Mouse (Mus musculus): ENCODE results near the gene Bmp2k. TPM values are rescaled to one million over a fixed set of nuclear protein-coding genes. Genes with fewer than 3 reads are reported as not detected.

Gene Bmp2k
- polyA plus RNA-seq, 1 experiment: 5.9 TPM

GRCm38 (mm10) chr5:96974661-96975060 lies 22.8 kb upstream of the Bmp2k start:
- no peaks in the 10 kb centered on the region for H3K36me3 ChIP-seq (ENCODE audit: control insufficient read depth, insufficient read depth)
- H3K4me3 ChIP-seq (ENCODE audit: insufficient read depth, poor library complexity, severe bottlenecking): no peak overlapping the region
- no peak overlapping the region for H3ac ChIP-seq (ENCODE audit: control insufficient read depth, insufficient read length, low read depth)
- TF ChIP-seq FOSL1 (IDR thresholded peaks at IDR 0.05; ENCODE audit: insufficient read depth, low read length, poor library complexity, severe bottlenecking): no peak
- no peak for TF ChIP-seq MAX (IDR thresholded peaks at IDR 0.05)
- TF ChIP-seq USF1 (IDR thresholded peaks at IDR 0.05; ENCODE audit: low read depth): no peak
- no peak for TF ChIP-seq CEBPB (IDR thresholded peaks at IDR 0.05; ENCODE audit: low read depth)
- no peak for TF ChIP-seq MYOD1 (IDR thresholded peaks at IDR 0.05; ENCODE audit: control insufficient read depth, insufficient read length, low read depth)
- no peak for TF ChIP-seq MYOG (IDR thresholded peaks at IDR 0.05; ENCODE audit: control insufficient read depth, extremely low read depth, insufficient read length)
- no peak for TF ChIP-seq CTCF (IDR thresholded peaks at IDR 0.05; ENCODE audit: control insufficient read depth, insufficient read depth, insufficient read length)
- no peaks in the 10 kb centered on the region for H3K27me3 ChIP-seq (ENCODE audit: control insufficient read depth, insufficient read depth, insufficient read length)
- H3K79me2 ChIP-seq (ENCODE audit: control insufficient read depth, insufficient read depth): no peaks in the 10 kb centered on the region
- H3K79me3 ChIP-seq (ENCODE audit: low read depth): no peaks in the 10 kb centered on the region

DNA sequence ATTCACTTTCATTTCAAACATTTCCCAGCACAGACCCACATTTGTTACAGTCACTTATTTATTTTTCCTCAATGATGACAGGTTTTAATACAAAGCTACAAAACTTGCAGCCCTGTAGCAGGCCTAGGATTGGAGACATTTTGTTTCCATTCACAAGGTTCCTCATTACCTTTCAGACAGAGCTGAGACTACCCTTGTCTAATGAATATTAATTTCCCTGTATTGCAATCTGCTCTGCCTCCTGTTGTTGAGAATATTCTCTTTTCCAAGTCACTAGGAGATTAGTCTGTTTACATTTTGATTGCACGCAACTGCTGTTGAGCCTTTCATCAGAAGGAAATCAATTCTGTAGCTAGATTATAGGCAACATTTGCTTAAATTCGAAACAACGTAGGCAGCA lies 22.4 kb upstream of the Bmp2k start:
- TF ChIP-seq FOSL1 (IDR thresholded peaks at IDR 0.05; ENCODE audit: insufficient read depth, low read length, poor library complexity, severe bottlenecking) (no peak), MYOD1 (IDR thresholded peaks at IDR 0.05; ENCODE audit: control insufficient read depth, insufficient read length, low read depth) (no peak), MAX (IDR thresholded peaks at IDR 0.05) (no peak), MYOG (IDR thresholded peaks at IDR 0.05; ENCODE audit: control insufficient read depth, extremely low read depth, insufficient read length) (no peak), CTCF (IDR thresholded peaks at IDR 0.05; ENCODE audit: control insufficient read depth, insufficient read depth, insufficient read length) (no peak), CEBPB (IDR thresholded peaks at IDR 0.05; ENCODE audit: low read depth) (no peak), USF1 (IDR thresholded peaks at IDR 0.05; ENCODE audit: low read depth) (no peak)
- H3K36me3 ChIP-seq (ENCODE audit: control insufficient read depth, insufficient read depth): no peaks in the 10 kb centered on the region
- no peak overlapping the region for H3K4me3 ChIP-seq (ENCODE audit: insufficient read depth, poor library complexity, severe bottlenecking)
- no peaks in the 10 kb centered on the region for H3K79me3 ChIP-seq (ENCODE audit: low read depth)
- H3K79me2 ChIP-seq (ENCODE audit: control insufficient read depth, insufficient read depth): no peaks in the 10 kb centered on the region
- no peaks in the 10 kb centered on the region for H3K27me3 ChIP-seq (ENCODE audit: control insufficient read depth, insufficient read depth, insufficient read length)
- H3ac ChIP-seq (ENCODE audit: control insufficient read depth, insufficient read length, low read depth): no peak overlapping the region

DNA sequence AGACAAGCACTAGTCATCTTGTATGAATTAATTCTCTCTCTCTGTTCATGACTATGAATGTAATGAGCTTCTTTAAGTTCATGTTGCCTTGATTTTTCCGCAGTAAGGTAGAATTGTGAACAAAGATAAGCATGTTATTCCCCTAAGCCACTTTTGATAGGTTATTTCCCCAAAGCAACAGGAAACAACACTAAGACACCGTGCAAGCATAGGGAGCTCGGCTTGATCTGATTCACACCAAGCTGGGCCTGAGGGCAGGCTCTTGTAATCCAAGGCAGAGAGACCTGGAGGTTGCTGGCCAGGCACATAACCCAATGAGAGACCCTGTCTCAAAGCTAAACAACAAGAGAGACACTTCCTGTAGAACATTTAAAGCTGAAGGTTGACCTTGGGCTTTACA lies 21.3 kb upstream of the Bmp2k start:
- no peaks in the 10 kb centered on the region for H3K79me3 ChIP-seq (ENCODE audit: low read depth)
- no peak overlapping the region for H3ac ChIP-seq (ENCODE audit: control insufficient read depth, insufficient read length, low read depth)
- no peak for TF ChIP-seq FOSL1 (IDR thresholded peaks at IDR 0.05; ENCODE audit: insufficient read depth, low read length, poor library complexity, severe bottlenecking)
- TF ChIP-seq MYOG (IDR thresholded peaks at IDR 0.05; ENCODE audit: control insufficient read depth, extremely low read depth, insufficient read length): no peak
- no peak for TF ChIP-seq CTCF (IDR thresholded peaks at IDR 0.05; ENCODE audit: control insufficient read depth, insufficient read depth, insufficient read length)
- TF ChIP-seq CEBPB (IDR thresholded peaks at IDR 0.05; ENCODE audit: low read depth): no peak
- TF ChIP-seq USF1 (IDR thresholded peaks at IDR 0.05; ENCODE audit: low read depth): no peak
- no peak for TF ChIP-seq MAX (IDR thresholded peaks at IDR 0.05)
- no peak for TF ChIP-seq MYOD1 (IDR thresholded peaks at IDR 0.05; ENCODE audit: control insufficient read depth, insufficient read length, low read depth)

GRCm38 (mm10) chr5:96979296-96980007 lies 18.0 kb upstream of the Bmp2k start:
- Histone ChIP-seq H3K27me3 (ENCODE audit: control insufficient read depth, insufficient read depth, insufficient read length) (no peaks in the 10 kb centered on the region), H3K4me3 (ENCODE audit: insufficient read depth, poor library complexity, severe bottlenecking) (no peak overlapping the region), H3K79me2 (ENCODE audit: control insufficient read depth, insufficient read depth) (no peaks in the 10 kb centered on the region), H3K36me3 (ENCODE audit: control insufficient read depth, insufficient read depth) (no peaks in the 10 kb centered on the region), H3K79me3 (ENCODE audit: low read depth) (no peaks in the 10 kb centered on the region), H3ac (ENCODE audit: control insufficient read depth, insufficient read length, low read depth) (no peak overlapping the region)
- no peak for TF ChIP-seq CTCF (IDR thresholded peaks at IDR 0.05; ENCODE audit: control insufficient read depth, insufficient read depth, insufficient read length)
- TF ChIP-seq MYOD1 (IDR thresholded peaks at IDR 0.05; ENCODE audit: control insufficient read depth, insufficient read length, low read depth): no peak
- no peak for TF ChIP-seq MYOG (IDR thresholded peaks at IDR 0.05; ENCODE audit: control insufficient read depth, extremely low read depth, insufficient read length)
- TF ChIP-seq MAX (IDR thresholded peaks at IDR 0.05): no peak
- TF ChIP-seq FOSL1 (IDR thresholded peaks at IDR 0.05; ENCODE audit: insufficient read depth, low read length, poor library complexity, severe bottlenecking): no peak
- TF ChIP-seq CEBPB (IDR thresholded peaks at IDR 0.05; ENCODE audit: low read depth): no peak
- no peak for TF ChIP-seq USF1 (IDR thresholded peaks at IDR 0.05; ENCODE audit: low read depth)

More for the DNA sequence above, 21.3 kb upstream of the Bmp2k start:
- no peaks in the 10 kb centered on the region for H3K36me3 ChIP-seq (ENCODE audit: control insufficient read depth, insufficient read depth)
- no peaks in the 10 kb centered on the region for H3K27me3 ChIP-seq (ENCODE audit: control insufficient read depth, insufficient read depth, insufficient read length)
- H3K4me3 ChIP-seq (ENCODE audit: insufficient read depth, poor library complexity, severe bottlenecking): no peak overlapping the region
- H3K79me2 ChIP-seq (ENCODE audit: control insufficient read depth, insufficient read depth): no peaks in the 10 kb centered on the region

DNA sequence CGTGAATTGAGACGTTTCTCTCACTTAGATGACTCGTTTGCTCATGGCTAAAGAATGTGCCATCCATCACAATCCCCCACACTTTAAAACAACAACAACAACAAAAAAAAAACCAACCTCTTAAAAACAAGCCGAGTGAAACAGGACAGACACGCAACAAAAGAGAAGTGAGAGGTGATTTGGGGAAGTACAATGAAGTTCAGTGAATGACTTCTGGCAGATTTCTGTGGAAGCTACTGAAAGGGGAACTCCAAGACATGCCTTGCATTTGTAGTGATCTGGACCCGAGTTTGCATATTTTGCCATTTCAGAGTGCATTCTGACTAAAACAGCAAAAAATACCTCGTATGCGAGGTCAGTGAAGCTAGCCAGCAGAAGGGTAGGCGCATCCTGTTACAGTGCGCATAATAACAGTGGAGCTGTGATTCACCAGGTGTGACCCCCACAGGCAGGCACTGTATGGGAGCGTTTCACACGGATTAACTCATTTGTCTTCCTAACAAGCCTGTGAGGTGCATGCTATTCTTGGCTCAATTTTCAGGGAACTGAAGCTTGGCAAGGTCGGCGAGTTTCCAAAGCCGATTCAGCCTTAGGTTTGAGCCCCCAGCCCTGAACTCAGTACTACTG lies 17.4 kb upstream of the Bmp2k start:
- TF ChIP-seq MAX (IDR thresholded peaks at IDR 0.05) (no peak), MYOD1 (IDR thresholded peaks at IDR 0.05; ENCODE audit: control insufficient read depth, insufficient read length, low read depth) (no peak), FOSL1 (IDR thresholded peaks at IDR 0.05; ENCODE audit: insufficient read depth, low read length, poor library complexity, severe bottlenecking) (no peak), MYOG (IDR thresholded peaks at IDR 0.05; ENCODE audit: control insufficient read depth, extremely low read depth, insufficient read length) (no peak), USF1 (IDR thresholded peaks at IDR 0.05; ENCODE audit: low read depth) (no peak), CTCF (IDR thresholded peaks at IDR 0.05; ENCODE audit: control insufficient read depth, insufficient read depth, insufficient read length) (no peak), CEBPB (IDR thresholded peaks at IDR 0.05; ENCODE audit: low read depth) (no peak)
- H3K4me3 ChIP-seq (ENCODE audit: insufficient read depth, poor library complexity, severe bottlenecking): no peak overlapping the region
- no peaks in the 10 kb centered on the region for H3K27me3 ChIP-seq (ENCODE audit: control insufficient read depth, insufficient read depth, insufficient read length)
- no peaks in the 10 kb centered on the region for H3K79me2 ChIP-seq (ENCODE audit: control insufficient read depth, insufficient read depth)
- H3K36me3 ChIP-seq (ENCODE audit: control insufficient read depth, insufficient read depth): no peaks in the 10 kb centered on the region
- no peak overlapping the region for H3ac ChIP-seq (ENCODE audit: control insufficient read depth, insufficient read length, low read depth)
- no peaks in the 10 kb centered on the region for H3K79me3 ChIP-seq (ENCODE audit: low read depth)

Data from C2C12 (cell line).